Mouse (Mus musculus) heart, adult 8-10 months (tissue): Measurements from ENCODE around the gene Tmem100. TPM values are rescaled to one million over a fixed set of nuclear protein-coding genes. Genes with fewer than 3 reads are reported as not detected.

Experiments
- DNase-seq: peaks from one replicate; pipeline ENCODE4 v3.0.0; 2022; ENCODE audit warnings: low spot score
- total RNA-seq, 4 experiments: library from RNA; stranded (reverse); gene quantifications; 2 replicates each; pipeline ENCODE4 v1.2.4; 2022

Tmem100 gene
- 10 to 100 TPM in 3 of 4 experiments, 1 to 10 TPM in 1; 8.6 to 12.2 (median 11.6) TPM for total RNA-seq

DNA sequence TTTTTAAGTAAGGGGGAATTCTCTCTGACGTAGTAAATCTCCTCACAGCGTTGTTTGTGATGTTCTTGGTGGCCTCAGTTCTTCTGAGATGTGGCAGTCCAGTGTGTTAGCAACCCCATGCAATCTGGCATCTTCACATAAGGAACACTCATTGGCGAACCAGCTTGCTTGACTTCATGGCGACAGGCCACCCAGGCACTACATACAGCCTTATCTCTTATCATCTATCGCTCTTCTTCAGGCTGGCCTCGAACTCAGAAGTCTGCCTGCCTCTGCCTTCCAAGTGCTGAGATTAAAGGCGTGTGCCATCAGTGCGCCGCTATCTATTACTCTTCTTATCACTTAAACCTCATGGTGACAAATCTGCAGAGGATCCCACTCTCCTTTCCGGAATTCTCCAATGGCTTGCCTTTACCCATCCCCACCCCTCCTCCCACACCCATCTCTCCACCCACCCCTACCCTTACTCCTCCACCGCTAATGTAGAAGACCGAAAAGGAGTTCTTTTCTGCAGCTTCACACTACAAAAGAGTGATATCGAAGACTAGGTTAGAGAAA is at the start of gene Tmem100:
Gene Tmem100, plus strand, starts transcription at position 508 of the 558 bp plus-strand sequence.
- no peak for DNase-seq

DNA sequence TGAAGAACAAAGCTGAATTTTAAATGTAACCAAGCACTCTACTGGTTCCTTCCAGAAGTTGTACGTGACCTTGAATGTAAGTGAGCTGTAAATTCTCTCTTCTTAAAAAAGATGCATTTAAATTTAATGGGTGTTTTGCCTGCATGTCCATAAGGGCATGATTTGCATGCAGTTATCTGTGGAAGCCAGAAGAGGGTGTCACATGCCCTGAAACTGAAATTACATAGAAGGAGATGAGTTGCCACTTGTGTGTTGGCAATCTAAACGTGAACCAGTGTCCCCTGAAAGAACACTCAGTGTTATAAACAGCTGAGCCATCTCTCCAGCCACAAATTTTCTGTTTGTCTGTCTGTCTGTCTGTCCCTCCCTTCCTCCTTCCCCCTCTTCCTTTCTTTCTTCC is 47.2 kb upstream of the Tmem100 start:
- no peak for DNase-seq

DNA sequence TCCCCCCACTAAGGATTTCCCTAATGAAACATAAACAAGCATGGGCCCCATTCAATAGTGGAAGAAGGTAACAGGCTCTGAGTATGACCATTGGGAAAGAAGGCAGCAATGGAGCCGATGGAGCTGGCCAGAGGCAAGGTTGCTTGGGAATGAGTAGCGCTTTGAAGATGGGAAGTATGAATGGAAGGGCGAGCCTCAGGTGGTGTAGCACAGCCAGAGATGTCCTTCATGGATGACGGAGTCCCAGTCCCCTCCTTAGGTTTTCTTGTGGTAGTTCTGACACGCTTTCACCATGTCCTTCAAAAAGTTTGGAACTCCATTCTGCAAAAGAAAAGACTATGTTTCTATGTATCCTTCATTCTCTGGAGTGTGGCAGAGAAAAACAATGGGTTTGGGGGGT is 45.7 kb upstream of the Tmem100 start:
- DNase-seq, result no peak

DNA sequence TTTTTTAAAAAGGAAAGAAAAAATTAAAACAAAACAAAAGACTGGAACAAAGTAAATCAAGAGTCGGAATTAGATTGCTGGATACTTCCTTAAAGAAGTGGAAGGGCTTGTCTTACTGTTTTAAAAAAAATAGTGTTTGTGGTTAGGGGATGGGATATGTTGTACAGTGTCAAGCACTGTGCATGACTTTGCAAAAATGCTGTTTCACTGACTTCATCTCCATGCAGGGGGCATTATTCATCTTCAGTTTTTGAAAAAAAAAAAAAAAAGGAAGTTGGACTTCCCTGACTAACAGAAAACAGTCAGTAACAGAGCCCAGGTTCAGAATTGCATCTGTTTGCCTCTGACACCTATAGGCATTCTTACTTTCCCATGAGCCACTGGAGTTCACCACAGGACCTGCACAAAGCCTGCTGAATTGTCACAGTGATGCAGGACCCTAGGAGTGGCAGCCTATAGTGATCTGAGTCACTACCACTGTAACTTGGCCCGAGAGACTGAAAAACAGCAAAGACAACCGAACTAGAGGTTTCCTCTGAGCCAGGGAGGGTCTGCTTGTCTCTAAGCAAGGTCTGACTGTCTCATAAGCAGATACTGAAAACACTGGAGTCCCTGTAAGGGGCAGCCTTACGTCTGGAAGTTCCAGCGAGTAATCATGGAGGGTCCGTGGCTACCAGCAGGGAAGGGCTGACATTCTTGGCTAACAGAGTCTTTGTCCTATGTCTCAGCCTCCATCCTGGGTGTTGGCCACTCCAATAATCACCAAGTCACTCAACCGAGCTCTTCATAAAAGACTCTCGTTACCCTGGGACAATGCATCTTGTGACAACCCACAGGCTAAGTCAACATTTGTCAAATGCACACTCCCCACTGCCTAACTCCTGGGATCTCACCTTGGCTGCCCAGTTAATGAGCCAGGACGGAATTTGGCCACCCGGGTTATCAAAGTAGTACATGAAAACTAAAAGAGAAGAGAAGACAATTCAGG is 44.7 kb upstream of the Tmem100 start:
- DNase-seq, result no peak

DNA sequence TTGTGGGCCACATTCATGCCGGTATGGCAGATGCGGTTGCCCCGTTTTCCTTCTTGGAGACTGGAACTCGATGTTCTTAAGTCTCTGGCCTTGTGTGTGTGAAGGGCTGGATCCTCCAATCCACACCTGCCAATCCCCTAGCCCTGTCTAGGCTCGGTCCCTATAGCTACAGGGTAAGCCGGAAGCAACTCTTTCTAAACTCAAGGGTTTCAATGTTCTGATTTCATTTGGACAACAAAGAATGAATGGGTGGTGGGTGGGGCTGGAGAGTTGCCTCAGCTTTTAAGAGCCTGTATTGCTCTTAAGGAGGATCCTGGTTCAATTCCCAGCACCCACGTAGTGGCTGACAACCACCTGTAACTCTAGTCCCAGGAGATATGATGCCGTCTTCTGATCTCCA is 43.6 kb upstream of the Tmem100 start:
- DNase-seq, result no peak

DNA sequence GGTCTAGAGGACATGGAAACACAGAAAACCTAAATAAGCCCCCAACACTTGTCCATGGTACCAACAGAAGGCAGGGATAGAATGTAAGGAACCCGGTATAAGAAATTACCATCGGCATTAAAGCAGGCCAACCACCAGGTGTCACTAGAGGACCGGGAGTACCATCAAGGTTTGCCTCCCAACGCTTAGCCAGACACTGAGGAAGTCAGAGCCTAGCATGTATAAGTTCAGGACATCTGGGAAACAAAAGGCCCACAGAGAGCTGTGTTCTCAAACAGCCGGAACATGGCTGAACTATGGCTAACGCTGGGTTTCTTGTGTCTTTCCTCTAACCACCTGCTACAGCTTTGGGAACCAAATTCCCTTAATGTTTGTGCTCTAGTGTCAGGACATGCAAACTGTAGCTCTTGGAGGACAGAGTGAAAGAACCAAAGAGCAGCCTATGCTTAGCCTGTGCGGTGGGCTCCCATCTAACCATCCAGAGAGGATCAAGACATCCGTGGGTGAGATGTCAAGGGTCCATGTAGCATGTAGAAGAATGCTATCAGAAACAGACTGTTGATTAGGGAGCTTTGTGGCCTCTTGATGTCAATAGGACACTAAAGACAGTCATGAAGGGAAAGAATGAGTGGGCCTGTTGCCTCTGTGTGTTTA is 41.1 kb upstream of the Tmem100 start:
- DNase-seq, result peak; percentile 76

DNA sequence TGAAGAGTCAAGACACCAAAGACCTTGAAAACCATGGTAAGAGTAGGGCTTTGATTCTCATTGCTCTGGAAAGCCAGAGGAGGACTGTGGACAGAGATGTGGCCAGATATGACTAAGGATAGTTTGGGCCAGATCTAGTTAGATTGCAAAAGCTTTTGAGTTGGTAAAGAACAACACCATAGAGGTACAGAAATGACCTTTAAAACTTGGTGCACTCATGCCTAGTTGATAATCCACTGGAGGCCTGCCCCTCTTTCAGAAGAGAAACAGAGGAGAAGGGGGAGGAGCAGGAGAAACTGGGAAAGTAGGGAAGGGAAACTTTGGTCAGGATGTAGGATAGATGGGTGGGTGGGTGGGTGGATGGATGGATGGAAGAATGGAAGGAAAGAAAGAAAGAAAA is 38.5 kb upstream of the Tmem100 start:
- no peak for DNase-seq

DNA sequence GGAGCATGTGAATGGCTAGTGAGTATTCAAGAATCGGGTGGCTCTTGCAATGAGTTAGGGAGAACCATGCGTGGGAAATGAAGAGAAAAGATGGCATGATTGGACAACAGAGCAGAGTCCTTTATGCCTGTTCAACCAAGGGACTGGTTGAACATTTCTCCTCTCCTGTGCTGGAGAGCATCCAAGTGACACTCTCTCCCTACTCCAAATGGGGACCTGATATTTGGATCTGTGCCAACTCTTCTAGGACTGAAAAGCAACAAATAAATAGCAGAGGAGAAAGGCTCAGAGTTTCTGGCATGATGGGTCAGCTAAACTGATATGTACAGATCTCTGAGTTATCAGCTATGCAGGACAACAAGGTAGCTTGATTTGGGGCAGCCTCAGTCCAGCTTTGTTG is 35.4 kb upstream of the Tmem100 start:
- DNase-seq, result no peak

DNA sequence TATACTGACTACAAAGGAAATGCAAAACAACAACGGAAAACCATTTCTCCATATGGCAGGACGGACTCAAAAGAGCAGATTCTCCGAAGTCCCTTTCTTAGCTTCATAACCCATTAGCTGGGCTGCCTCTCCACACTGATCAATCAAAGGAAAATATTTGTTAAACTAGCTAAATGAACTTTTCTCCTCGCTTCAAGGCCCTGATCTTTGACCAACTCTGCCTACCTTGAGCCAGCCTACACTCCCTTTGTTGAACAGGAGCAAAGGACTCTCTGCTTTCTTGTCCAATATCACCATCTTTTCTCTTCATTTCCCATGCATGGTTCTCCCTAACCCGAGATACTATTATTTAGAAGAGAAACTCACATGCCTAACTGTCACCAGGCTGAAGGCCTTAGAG is 34.6 kb upstream of the Tmem100 start:
- DNase-seq, result no peak

DNA sequence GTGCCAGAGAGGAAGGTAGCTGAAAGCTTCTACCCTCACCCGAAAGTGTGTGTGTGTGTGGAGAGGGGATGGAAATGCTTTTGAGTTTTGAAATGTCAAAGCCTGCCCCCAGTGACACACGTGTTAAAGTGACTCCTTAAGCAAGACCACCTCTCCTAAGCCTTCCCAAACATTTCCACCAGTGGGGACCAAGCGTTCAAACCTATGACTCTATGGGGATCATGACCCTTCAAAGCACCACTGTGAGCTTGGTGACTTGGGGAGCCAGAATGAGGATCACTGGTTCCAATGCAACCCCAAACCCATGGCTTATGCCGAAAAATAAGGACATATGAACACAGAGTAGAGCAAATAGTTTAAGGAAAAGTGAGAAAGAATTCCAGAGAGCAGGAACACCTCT is 33.7 kb upstream of the Tmem100 start:
- DNase-seq, result no peak

DNA sequence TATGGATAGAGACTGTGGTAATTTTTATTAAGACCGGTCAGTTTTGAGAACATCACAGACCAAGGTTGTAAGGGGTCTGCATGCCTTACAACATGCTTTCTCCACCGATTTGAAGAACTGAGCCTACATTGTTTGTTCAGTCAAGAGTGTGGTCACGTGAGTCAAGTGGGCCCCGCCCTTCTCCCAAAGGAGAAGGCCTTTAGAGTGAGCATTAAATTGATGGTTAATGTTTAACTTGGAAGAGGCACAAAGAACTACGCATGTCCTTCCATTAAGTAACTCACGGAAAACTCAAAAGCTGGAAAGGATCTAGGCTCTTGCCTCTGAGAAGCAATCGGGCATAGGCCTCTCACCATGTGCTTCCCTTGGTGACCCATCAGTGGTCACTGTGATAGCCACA is 33.3 kb upstream of the Tmem100 start:
- DNase-seq, result no peak

DNA sequence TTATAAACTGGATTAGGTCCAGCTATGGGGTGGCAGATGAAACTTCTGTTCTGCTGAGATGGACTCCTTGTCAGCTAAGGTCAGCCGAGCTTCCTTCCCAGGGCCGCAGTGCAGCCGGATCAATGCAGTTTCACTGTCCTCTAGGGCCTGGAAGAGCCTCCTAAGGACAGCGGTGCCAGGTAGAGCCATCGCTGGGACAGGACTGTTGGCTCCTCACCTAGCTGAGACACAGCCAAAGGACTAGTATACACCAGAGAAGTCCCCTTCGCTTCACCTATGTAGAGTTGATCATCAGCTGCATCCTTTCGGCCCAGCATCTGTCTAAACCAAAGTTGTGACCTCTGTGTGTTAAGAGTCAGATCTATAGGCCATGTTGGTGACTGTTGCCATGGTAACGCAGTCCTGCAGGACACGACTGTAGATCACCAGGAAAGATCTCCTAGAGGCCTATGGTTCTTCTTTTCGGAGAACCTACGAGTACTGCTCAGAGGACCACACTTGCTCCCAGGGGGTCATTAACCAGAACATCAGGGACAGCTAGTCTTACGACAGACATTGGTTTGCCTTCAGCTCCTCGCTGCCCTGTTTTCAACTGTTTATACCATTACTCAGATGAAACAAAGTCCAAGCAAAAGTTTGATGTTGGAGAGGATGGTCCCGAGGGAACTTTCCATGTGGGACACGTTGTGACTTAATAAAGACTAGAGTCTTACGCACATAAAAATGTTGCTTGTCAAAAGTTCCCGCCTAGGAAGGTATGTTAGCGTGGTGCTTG is 31.0 kb upstream of the Tmem100 start:
- DNase-seq, result no peak

DNA sequence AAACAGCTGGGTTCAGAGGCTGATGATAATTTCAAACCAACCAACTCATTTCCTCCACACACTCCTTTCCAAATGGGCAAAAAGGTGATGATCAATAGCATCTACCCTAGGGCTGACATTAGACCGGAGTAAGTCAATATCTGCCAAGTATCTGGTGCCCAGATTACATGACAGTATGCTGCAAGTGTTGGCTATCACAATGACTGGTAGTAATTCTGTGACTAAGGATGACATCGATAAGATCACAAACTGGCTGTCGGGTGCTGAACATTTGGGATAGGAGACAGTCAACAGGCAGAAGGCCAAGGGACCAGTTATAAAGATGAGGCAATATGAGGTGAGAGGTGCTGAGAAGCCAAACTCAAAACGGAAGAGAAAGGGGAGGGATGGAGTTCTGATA is 29.5 kb upstream of the Tmem100 start:
- no peak for DNase-seq

DNA sequence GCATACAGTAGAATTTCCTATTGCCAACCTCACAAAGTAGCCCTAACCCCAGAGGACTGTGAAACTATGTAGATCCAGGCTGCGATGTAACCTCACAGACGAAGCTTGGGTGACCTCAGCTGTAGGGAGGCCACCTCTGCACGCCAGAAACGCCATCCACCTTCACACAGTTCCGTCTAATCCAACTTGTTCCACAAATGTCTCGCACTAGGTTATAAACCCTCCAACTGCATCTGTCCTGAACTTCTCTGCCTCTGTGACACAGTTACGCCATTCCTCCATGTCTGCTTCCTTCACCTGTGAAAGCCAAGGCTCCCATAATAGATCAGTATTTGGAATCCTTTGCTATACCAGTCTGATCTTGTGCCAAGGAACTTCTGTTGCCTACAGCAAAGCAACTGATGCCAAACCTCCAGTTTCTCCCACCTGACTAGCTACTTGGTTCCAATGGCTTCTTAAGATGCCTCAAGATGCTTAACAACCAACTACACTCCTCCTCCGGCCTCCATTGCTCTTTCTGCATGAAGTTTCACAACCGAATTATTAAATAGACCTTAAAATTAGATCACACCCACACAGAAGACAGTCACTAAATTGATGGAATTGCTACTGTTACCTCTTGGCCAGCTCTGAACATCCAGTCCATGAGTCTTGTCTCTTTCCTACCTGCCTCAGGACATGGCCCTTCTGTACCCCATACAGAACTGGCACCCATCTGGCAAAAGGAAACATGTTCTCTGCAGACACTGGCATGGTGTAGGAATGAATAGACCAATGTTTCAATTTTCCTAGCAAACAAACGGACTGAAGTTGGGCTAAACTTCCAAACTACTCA is 28.5 kb upstream of the Tmem100 start:
- no peak for DNase-seq

DNA sequence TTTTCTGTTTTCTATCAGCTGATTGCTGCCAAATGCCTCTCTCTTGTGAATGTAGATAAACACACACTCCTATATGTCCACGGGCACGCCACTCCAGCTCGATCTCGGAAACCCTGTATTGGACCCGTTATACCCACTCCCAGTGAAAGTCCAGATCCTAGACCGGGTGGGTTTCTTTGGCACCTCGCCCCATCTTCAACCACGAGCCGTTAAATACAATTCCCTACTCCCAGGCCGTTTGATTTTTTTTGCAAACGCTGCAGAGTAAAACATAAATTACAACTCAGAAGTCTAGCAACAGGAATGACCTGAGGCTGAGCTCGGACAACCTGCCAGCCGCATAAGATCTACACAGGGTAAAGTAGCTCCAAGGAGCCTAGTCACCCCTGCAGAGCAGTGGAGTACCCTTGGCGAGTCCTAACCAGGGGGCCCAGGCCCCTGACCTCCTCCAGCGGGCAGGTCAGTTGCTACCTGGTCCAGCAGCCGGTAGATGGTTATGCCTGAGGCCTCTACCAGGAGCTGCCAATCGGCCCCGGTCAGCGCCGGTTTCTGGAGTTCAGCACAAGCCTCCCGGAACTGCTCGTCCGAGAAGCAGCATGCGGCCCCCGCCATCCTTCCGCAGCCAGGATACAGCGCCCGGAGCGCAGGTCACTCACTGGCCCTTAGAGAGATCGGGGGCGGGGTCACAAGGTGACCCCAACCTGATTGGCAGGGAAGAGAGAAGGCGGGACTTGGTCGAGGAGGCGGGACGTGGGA is 27.7 kb upstream of the Tmem100 start, which contains the start of gene Pctp:
Gene Pctp, minus strand, starts transcription at position 664 of the 756 bp plus-strand sequence.
- peak; percentile 74 for DNase-seq

DNA sequence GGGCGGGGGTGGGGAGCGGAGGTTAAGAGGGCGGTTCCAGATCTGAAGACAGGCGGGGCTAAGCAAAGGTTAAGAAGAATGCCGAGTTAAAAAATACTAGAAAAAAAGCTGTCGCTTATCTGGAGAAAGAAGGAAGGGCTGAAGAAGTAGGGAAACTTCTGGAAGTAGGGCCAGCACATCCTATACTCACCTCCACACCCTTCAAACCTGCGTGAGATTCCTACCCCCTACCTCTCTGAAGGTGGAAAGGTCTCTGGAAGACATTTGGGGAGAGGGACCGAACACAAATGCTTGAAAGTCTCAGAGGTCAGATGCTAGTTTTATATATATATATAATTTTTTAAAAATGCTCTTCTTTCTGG is 27.2 kb upstream of the Tmem100 start:
- no peak for DNase-seq

DNA sequence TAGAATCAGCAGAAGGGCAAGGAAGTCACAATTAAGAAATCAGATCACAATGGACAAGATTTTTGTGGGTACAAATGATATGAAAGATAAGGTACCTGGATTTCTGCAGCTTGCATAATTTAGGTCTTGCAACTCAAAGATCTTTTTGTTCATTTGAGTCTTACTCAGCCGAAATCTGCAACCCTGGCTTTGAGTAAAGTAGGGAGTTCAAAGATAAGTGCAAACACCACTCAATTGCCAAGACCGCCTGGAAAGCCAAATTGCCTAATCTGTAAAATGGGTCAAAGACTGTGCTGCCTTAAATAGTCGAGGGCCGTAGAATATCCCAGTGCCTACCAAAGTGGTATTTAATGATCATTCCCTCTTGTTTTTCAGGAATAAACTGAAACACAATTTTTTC is 26.8 kb upstream of the Tmem100 start:
- no peak for DNase-seq

DNA sequence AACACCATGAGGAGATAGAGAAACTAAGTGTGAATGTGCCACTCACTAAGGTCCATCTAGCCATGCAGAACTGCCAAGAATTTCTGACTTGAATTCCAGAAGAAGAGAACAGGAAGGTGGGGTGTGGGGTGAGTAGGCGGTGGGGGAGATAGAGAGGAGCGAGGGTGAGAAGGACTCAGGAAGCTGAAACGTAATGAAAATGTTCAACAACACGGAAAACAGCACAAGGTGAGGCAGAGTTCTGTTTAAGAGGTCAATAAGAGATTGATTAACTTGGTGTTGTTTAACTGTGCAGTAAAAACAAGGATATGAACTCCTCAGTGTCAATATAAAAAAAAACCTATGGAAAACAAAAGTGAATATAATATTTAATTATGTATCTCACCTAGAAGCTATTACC is 24.0 kb upstream of the Tmem100 start:
- no peak for DNase-seq

DNA sequence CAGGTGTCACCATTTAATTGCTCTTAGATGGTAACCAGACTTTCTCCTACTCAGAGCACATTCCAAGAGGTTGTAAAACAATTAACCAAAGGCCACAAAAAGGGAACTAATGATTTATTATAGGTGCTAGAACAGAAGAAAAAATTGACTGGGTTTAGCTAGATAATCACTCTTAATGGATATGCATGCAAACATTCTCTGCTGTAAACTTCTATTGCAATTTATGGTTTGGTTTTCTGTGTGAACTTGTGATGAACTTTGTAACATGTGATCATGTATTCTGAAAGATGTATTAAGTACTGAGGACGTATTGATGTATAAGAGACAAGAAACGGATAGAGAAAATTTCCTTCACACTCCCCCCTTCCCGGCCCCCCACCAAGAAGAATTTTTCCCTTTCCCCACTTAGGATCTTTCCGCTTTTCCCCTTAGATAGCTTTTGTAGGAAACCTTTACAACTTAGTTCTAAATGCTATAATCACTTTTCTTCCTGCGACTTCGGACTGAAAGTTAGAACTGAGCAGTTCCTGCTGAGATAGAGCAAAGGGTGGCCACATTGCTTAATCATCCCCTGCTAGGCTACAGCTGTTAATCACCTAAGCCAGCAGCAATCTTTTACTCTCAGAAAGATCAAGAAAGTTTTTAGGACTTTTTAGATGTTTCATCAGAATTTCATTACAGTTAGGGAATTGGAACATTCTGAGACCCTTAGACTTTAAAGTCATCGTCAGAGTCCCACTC is 22.2 kb upstream of the Tmem100 start:
- DNase-seq, result no peak
